Mouse (Mus musculus): ENCODE measurements at regions not wholly inside any gene's neighbourhood (a gene's known extent, or its start where the extent isn't known, plus 50 kb on each side); places are given as distances from the start of the nearest gene placed in this dataset.

- TF ChIP-seq CTCF (IDR thresholded peaks at IDR 0.05; ENCODE audit: low read depth, low read length), result no peak
- no peak for TF ChIP-seq POLR2A (IDR thresholded peaks at IDR 0.05; ENCODE audit: extremely low read depth, insufficient read depth, low read length)
Observed at GRCm38 (mm10) chr10:95004065-95004763, 59.6 kb upstream of the Plxnc1 start.

Measured in liver, adult 2 months (tissue).